Mouse (Mus musculus) macrophage (primary cell): Measurements from ENCODE around the gene Gm20075. TPM values are rescaled to one million over a fixed set of nuclear protein-coding genes. Genes with fewer than 3 reads are reported as not detected.
"Not testable (repeated sequence)": the region's sequence is repeated elsewhere in the genome, so short reads cannot be mapped to it uniquely, and the experiment has no call there.

Experiments
- H3K27ac ChIP-seq: fragments of 350-480 bp; formaldehyde crosslinking; 2 replicates; pipeline ENCODE4 v1.9.0; 2021
- H3K36me3 ChIP-seq: fragments of 350-480 bp; formaldehyde crosslinking; 2 replicates; pipeline ENCODE4 v1.9.0; 2021; ENCODE audit errors: inconsistent target
- H3K4me3 ChIP-seq: fragments of 350-480 bp; formaldehyde crosslinking; 2 replicates; pipeline ENCODE4 v1.9.0; 2021; ENCODE audit errors: inconsistent target
- H3K79me2 ChIP-seq: fragments of 350-480 bp; formaldehyde crosslinking; 2 replicates; pipeline ENCODE4 v1.9.0; 2021; ENCODE audit errors: inconsistent target
- WGBS: methylation state at CpG from one replicate; pipeline ENCODE4 v1.1.7; 2026; ENCODE audit warnings: inconsistent platforms; ENCODE audit not compliant: missing documents; 5-methylcytosine and 5-hydroxymethylcytosine counted together
- polyA plus RNA-seq: library from polyadenylated mRNA; stranded (reverse); fragments of 250-400 nt; gene quantifications from 3 replicates; pipeline ENCODE4 v1.2.4, GENCODE M21; 2018; ENCODE audit warnings: inconsistent platforms
- total RNA-seq, 78 experiments: library from RNA; depleted of rRNA; stranded (reverse); fragments of 250-400 nt; gene quantifications; 1 replicate in 9 of 78; 2 replicates in 24 of 78; 3 replicates in 43 of 78; 4 replicates in 2 of 78; pipeline ENCODE4 v1.2.4; 2018; ENCODE audit warnings: inconsistent platforms in 56 of 78

The Gm20075 gene
- 1 to 10 TPM in 3 of 26 experiments, under 1 TPM in 7, not detected in 16; 0.37 to 2.0 (median 0.77) TPM for total RNA-seq (2018; cell fraction: chromatin; rRNA removed)
- total RNA-seq (2018; cell fraction: cytosol; rRNA removed): 1 to 10 TPM in 25 of 26 experiments, under 1 TPM in 1; 0.89 to 4.0 (median 2.2) TPM
- total RNA-seq (2018; cell fraction: nucleus; rRNA removed): 1 to 10 TPM in 6 of 26 experiments, under 1 TPM in 10, not detected in 10; 0.40 to 2.4 (median 0.74) TPM
- polyA plus RNA-seq: 0.66 to 2.5 TPM (median 1.9 TPM) in 3 replicates

DNA sequence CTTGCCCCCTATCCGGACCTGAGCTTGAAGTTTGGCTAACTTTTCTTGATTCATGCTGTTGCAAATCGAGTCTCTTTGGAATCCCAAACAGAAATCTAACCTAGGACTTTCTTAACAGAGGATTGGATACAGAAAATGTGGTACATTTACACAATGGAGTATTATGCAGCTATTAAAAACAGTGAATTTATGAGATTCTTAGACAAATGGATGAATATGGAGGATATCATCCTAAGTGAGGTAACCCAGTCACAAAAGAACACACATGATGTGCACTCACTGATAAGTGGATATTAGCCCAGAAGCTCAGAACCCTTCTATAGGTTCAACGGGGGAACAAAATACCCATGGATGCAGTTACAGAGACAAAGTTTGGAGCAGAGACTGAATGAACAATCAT lies at the start of gene Gm20075:
TSS of gene Gm20075 (minus strand) at position 101 of the 400 bp plus-strand sequence.
- WGBS: 86% methylated on average over 3 of the region's 3 CpGs
- not testable (repeated sequence) for H3K27ac ChIP-seq, H3K79me2 ChIP-seq, H3K4me3 ChIP-seq, H3K36me3 ChIP-seq

DNA sequence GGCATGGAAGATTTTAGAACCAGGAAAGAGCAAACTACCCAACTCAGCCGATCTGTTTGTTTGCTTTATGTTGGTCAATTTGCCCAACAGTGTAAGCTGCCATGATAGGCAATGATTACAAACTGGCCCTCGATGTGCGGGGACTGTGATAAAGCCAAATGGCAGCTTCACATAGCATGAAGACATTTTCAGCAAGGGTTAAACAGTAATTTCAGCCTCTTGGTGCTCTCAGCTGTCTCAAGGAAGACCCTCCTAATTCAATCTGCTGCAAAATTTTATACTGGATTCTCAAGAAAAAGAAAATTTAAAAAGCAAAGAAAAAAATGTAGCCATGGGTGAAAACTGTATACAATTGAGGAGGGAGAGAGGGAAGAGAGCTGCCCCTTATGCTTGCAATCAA lies 47.9 kb upstream of the Gm20075 start:
- 84% methylated on average over 3 of the region's 3 CpGs for WGBS
- H3K27ac ChIP-seq: no peak overlapping the region
- H3K79me2 ChIP-seq: no peaks in the 10 kb centered on the region
- no peaks in the 10 kb centered on the region for H3K36me3 ChIP-seq
- H3K4me3 ChIP-seq: no peak overlapping the region

DNA sequence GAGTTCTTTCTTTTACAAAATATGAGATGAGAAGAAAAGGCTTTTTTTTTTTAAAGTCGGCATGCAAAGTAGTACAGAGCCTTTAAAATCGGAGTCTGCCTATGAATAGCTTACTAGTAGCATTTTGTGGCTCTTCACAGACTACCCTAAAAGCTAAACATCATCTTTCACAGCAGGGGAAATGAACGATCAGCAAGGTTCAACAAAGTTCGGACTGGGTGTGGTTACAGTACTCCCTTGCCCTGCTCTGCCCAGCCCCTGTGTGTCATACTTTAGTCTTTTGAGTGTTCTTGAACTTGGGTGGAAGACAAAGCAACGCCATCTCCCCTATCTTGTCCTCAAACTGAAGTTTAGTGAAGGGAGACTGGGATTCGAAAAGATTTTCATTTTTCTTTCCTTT lies 45.5 kb upstream of the Gm20075 start:
- WGBS: 80% methylated on average over 6 of the region's 6 CpGs
- Histone ChIP-seq H3K79me2 (no peaks in the 10 kb centered on the region), H3K36me3 (no peaks in the 10 kb centered on the region), H3K4me3 (no peak overlapping the region), H3K27ac (no peak overlapping the region)

DNA sequence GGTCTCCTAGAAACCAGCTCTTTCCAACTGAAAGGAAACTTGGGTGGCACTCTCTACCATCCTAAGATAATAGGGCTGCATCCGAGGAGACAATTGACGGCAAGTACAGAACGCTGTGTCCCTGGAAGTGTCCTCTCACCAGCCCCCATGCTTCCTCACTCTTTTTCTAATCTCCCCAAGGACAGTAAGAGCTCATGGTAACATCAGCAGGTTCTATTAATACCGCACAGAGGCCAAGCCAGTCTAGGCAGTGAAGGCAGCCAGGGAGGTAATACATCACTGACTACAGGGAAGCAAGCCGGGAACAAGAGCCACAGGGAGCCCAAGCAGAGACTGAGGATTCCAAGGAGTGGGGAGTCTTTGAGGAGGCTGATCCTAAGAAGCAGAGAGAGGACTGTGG lies 43.8 kb upstream of the Gm20075 start:
- H3K36me3 ChIP-seq: no peaks in the 10 kb centered on the region
- no peaks in the 10 kb centered on the region for H3K79me2 ChIP-seq
- H3K27ac ChIP-seq: no peak overlapping the region
- H3K4me3 ChIP-seq: no peak overlapping the region
- WGBS: 80% methylated on average over 5 of the region's 5 CpGs

DNA sequence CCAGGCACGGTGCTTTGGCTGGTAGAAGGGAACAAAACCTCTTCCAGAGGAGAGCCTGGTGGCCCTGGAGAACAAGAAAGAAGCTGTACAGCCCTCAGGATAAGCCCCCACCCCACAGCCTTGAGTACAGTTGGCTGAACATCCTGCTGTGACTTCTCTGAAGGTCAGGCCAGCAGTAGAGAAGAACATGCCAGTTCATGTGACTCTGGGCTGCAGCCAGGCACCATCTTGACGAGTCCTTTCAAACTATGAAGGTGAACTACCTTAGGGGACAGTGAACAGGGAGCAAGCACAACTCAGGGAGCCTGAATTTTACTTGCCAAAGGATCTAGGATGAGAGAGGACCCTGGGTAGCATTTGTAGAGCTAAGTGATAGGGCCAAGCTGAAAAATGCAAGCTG lies 31.5 kb upstream of the Gm20075 start:
- Histone ChIP-seq H3K4me3 (no peak overlapping the region), H3K79me2 (no peaks in the 10 kb centered on the region), H3K36me3 (no peaks in the 10 kb centered on the region), H3K27ac (no peak overlapping the region)
- WGBS: 85% methylated on average over 1 of the region's 2 CpGs

DNA sequence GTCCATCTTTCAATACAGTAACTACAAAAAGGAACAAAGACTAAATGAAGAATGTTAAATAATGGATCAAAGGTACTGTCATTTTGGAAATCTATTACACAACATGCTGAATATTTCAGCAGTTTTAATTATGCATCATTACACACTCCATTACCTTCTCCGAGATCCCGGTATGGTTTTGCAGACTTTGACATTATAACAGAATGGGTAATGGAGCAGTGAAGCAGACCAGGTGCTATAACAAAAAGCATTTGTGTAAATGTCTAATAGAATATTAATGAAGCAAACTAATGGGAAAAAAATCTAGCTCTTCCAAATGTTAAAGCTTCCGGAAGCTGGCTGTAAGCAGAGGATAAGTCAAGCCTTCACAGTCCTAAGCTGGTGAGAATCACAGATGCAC lies 29.6 kb upstream of the Gm20075 start:
- 95% methylated on average over 3 of the region's 3 CpGs for WGBS
- Histone ChIP-seq H3K27ac (no peak overlapping the region), H3K36me3 (no peaks in the 10 kb centered on the region), H3K79me2 (no peaks in the 10 kb centered on the region), H3K4me3 (no peak overlapping the region)

DNA sequence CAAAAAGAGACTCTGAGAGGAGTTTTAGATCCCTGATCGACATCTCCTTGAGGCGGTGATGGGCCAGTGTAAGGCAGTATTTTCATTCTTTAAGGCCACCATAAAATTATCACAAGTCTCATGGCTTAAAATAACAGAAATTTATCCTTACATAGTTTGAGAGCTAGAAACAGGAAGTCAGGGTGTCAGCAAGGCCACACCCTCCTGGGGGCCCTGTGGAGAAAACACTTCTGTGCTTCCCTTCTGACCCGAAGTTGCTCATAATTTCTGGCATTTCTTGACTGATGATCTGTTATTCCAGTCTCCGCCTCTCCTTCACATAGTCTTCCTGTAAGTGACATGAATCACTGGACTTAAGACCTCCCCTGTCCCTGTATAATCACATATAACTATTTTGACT lies 25.2 kb upstream of the Gm20075 start:
- H3K4me3 ChIP-seq: no peak overlapping the region
- 52% methylated on average over 4 of the region's 4 CpGs for WGBS
- no peaks in the 10 kb centered on the region for H3K36me3 ChIP-seq
- H3K79me2 ChIP-seq: no peaks in the 10 kb centered on the region
- no peak overlapping the region for H3K27ac ChIP-seq

DNA sequence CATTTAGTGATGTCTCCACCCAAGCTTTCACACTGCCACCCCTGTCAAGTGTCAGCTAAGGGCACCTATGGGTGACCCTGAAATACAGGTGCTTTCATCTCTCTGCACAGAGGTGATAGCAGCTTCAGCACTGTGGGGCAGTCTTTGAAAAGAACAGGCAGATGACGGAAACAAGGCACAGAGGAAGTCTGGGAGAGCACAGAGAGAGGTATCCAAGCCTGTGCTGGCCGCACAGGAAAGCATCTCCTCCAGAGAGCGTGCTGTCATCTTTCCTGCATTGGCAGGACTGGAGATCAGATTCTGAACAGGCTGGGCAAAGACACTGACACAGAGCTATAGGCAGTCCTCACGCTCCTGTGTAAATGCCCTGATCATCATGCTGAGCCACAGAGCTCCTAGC lies 9.8 kb upstream of the Gm20075 start:
- Histone ChIP-seq H3K4me3 (no peak overlapping the region), H3K36me3 (no peaks in the 10 kb centered on the region), H3K79me2 (no peaks in the 10 kb centered on the region), H3K27ac (no peak overlapping the region)
- 86% methylated on average over 4 of the region's 4 CpGs for WGBS

DNA sequence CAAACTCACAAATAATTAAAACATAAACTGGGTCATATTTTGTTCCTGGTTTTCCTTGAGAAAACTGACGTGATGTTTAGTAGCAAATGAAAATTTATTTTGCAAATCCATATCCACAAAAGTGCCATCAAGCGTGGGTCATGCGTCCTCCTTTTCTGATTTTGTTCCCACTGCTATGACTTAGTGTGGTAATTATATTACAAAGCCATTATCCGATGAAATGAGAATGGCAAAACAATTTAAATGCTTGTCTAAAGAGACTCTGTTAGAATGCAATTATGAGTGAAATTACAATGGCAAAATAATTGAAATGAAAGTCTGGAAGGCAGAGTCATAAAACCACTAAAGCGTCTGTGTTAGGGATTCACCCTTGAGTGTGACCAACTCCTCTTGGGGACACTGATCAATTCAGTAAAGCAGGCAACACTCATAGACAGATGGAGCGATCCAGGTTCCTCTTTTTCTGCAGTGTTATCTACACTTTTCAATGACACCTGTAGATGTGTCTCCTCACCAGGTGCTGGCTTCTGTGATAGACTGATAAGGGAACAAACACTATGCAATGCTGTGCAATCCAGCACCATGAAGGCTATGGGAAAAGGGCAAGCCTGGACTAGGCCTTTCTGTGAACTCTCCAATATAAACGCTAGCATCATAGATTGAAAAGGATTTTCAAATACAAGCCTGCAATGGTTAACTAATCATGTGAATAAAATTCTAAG lies 4.6 kb upstream of the Gm20075 start:
- no peak overlapping the region for H3K4me3 ChIP-seq
- no peaks in the 10 kb centered on the region for H3K79me2 ChIP-seq
- H3K27ac ChIP-seq: no peak overlapping the region
- WGBS: 86% methylated on average over 7 of the region's 7 CpGs
- H3K36me3 ChIP-seq: no peaks in the 10 kb centered on the region

DNA sequence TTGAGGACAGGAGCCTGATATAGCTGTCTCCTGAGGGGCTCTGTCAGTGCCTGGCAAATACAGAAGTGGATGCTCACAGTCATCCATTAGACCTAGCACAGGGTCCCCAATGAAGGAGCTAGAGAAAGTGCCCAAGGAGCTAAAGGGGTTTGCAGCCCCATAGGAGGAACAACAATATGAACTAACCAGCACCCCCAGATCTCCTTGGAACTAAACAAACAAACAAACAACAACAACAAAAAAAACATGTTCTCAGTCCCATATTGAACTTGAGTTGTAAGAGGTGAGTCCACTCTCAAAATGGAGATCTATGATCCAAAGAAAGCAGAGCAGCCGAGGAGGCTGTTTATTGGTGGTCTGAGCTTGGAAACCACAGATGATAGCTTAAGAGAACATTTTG lies 578 bp upstream of the Gm20075 start, which contains the start of gene Gm17190:
TSS of gene Gm17190 (plus strand) at position 301 of the 400 bp plus-strand sequence.
- not testable (repeated sequence) for H3K27ac ChIP-seq, H3K4me3 ChIP-seq, H3K36me3 ChIP-seq, H3K79me2 ChIP-seq
- WGBS: 100% methylated on average over 1 of the region's 1 CpGs

DNA sequence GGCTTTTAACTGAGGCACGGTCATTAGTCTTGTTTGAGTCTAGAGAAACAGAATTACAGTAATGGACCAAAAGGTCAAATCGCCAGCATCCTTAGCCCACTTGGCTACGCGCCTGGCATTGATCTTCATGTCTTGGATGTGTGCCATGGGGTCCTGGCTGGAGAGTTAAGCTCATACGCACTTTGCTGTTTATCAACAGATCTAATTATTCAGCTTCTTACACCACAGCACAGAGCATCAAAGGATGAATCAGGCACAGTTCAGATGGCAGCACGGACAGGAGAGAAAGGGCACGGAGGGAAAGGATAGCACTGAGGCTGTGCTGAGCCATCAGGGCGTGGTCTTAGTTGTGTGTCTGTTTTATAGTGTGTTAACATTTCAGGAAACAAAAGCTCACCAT lies 7.6 kb downstream of the Gm20075 start:
- Histone ChIP-seq H3K4me3 (no peak overlapping the region), H3K36me3 (no peaks in the 10 kb centered on the region)
- WGBS: 93% methylated on average over 8 of the region's 8 CpGs

DNA sequence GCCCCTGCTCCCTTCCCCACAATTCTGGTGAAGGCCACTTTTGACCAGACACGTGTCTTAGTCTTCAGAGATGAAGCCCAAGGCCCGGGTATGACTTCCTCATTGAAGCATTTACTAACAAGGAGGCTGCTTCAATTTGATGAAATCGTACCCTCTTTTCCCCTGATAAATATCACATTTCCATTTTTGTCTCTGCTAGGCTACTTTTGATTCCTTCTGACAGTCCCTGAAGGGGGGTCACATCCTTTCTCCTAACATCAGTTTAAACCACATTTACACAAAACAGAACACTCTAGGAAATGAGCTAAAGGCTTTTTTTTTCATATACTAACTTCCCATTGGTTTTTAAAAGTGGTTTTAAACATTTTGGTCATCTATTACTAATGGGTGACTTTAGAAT lies 28.4 kb downstream of the Gm20075 start:
- no peaks in the 10 kb centered on the region for H3K79me2 ChIP-seq
- H3K4me3 ChIP-seq: no peak overlapping the region
- 11% methylated on average over 3 of the region's 3 CpGs for WGBS
- H3K36me3 ChIP-seq: no peaks in the 10 kb centered on the region
- no peak overlapping the region for H3K27ac ChIP-seq

More for the DNA sequence above, 7.6 kb downstream of the Gm20075 start:
- Histone ChIP-seq H3K27ac (no peak overlapping the region), H3K79me2 (no peaks in the 10 kb centered on the region)

DNA sequence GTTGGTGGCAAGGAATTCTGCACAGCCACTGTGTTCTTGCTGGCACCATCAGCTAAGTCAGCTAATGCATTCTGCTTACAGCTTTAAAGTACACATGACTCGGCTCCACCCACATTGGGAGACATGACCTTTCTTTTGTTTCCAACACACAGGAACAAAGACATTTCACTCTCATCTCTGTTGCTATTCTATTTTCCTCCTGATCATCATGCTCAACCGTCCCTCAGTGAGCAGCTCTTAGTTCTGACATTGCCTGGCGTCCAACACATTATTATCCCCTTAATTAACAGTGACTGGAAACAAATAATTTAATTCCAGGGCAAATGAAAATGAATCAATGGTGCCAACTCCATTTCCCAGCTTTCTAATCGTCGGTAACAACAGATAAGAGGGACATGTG lies 35.8 kb downstream of the Gm20075 start:
- no peak overlapping the region for H3K4me3 ChIP-seq
- 87% methylated on average over 5 of the region's 5 CpGs for WGBS
- H3K36me3 ChIP-seq: no peaks in the 10 kb centered on the region
- H3K79me2 ChIP-seq: no peaks in the 10 kb centered on the region
- no peak overlapping the region for H3K27ac ChIP-seq

DNA sequence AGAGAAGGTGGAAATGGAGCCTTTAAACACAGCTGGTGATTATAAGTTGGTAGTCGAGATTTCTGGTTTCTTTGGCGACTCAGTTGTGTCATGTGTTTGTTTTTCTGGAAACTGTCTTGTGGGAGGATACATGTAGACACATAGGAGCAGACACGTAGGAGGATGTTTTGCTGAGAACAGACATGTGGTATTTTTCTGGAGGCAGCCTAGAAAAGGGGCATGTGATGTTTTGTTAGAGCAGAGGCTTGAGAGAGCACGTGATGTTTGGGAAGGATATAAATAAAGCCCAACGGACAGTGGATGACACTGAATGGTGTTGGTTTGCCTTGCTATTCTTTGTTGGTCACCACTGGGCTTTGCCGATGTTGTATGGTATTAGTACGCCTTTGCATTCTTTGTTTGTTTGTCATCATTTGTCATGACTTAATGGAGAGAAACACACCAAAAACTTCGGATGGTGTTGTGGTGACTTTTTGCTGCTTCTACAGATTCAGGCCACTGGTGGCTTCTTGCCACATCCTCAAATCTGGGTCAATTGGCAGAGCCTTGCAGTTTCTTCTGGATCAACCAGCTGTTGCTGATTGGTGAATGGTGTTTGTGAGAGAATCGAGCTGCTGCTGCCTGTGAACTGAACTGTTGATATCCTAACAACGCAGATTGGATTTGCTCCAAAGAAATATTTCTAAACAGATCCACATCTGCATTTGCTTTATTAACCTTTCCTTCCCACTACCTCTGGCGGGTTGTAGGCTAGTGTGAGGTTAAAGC lies 40.7 kb downstream of the Gm20075 start:
- H3K4me3 ChIP-seq: no peak overlapping the region
- no peaks in the 10 kb centered on the region for H3K36me3 ChIP-seq
- no peak overlapping the region for H3K27ac ChIP-seq
- no peaks in the 10 kb centered on the region for H3K79me2 ChIP-seq
- WGBS: 90% methylated on average over 11 of the region's 11 CpGs

DNA sequence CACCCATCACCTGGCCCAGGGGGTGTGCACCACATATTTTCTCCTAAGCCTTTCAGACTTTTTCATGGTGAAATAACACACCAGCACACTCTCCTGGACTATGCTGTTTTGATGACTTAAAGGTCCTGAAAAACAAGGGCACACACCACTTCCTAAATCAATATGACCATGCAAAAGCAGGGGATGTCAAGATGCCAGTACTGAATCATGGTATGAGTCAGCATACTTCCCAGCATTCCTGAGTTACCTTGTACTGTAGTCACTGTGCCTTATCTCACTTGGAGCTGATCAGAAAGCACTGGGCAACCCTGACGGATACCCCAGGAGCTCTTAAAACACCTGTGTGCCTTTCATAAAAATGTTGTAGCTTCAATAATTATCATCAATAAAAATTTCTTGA lies 41.6 kb downstream of the Gm20075 start:
- Histone ChIP-seq H3K79me2 (no peaks in the 10 kb centered on the region), H3K4me3 (no peak overlapping the region), H3K36me3 (no peaks in the 10 kb centered on the region), H3K27ac (no peak overlapping the region)
- WGBS: 92% methylated on average over 1 of the region's 1 CpGs
